Mouse (Mus musculus) kidney, postnatal 0 days (tissue): ENCODE results near the gene Clmp. TPM values are rescaled to one million over a fixed set of nuclear protein-coding genes. Genes with fewer than 3 reads are reported as not detected.
"Not testable (repeated sequence)": the region's sequence is repeated elsewhere in the genome, so short reads cannot be mapped to it uniquely, and the experiment has no call there.

Experiments
- ATAC-seq: fragments of 200-750 bp; cut with Nextera tagmentation; replicated peaks from 2 replicates; pipeline ENCODE4 v1.8.0; 2017; ENCODE audit warnings: low read depth, moderate number of reproducible peaks, moderate TSS enrichment, moderate library complexity; ENCODE audit not compliant: low FRiP score
- DNase-seq: peaks from one replicate; pipeline ENCODE4 v3.0.0-alpha.2; 2016; ENCODE audit warnings: low spot score
- H3K27ac ChIP-seq: fragments of 300-500 bp; sonication (generic); 2 replicates; pipeline ENCODE4 v1.5.1; 2014; ENCODE audit warnings: mild to moderate bottlenecking
- H3K27me3 ChIP-seq: fragments of 300-500 bp; sonication (generic); 2 replicates; pipeline ENCODE4 v1.6.1; 2014; ENCODE audit warnings: low read length, mixed read lengths; ENCODE audit not compliant: insufficient read depth
- H3K36me3 ChIP-seq: fragments of 300-500 bp; sonication (generic); 2 replicates; pipeline ENCODE4 v1.6.1; 2014; ENCODE audit warnings: low read length, mixed read lengths; ENCODE audit not compliant: insufficient read depth
- H3K4me1 ChIP-seq: fragments of 300-500 bp; sonication (generic); replicated peaks from 2 replicates; pipeline ENCODE4 v1.6.1; 2014; ENCODE audit warnings: antibody characterized with exemption, low read length, mixed read lengths; ENCODE audit not compliant: insufficient read depth
- H3K4me2 ChIP-seq: fragments of 300-500 bp; sonication (generic); 2 replicates; pipeline ENCODE4 v1.6.1; 2014; ENCODE audit warnings: mild to moderate bottlenecking, low read length, moderate library complexity, mixed read lengths
- H3K4me3 ChIP-seq: fragments of 300-500 bp; sonication (generic); replicated peaks from 2 replicates; pipeline ENCODE4 v1.5.1; 2014; ENCODE audit warnings: low read depth, low read length
- H3K9ac ChIP-seq: fragments of 300-500 bp; sonication (generic); 2 replicates; pipeline ENCODE4 v1.6.1; 2014; ENCODE audit warnings: low read depth, low read length
- H3K9me3 ChIP-seq: fragments of 300-500 bp; sonication (generic); replicated peaks from 2 replicates; pipeline ENCODE4 v1.6.1; 2016; ENCODE audit warnings: low read length, inconsistent platforms, mixed read lengths
- CTCF ChIP-seq: IDR thresholded peaks from 2 replicates; pipeline ENCODE4 v1.5.1; 2016; ENCODE audit warnings: antibody characterized with exemption, low read depth, mild to moderate bottlenecking, moderate library complexity
- WGBS: fragments of 180-500 bp; shearing (Covaris S2); extraction: QIAGEN DNeasy Blood & Tissue Kit; methylation state at CpG from one replicate; pipeline ENCODE4 v1.1.7; 2014; 5-methylcytosine and 5-hydroxymethylcytosine counted together
- polyA plus RNA-seq: library from polyadenylated mRNA; unstranded; fragments of >200 nt; fragmentation: Nextera tagmentation; extraction: Ambion mirVana; gene quantifications from 2 replicates; pipeline ENCODE4 v1.2.1, GENCODE M21; 2015

Clmp gene
- polyA plus RNA-seq, 1 experiment from 2014 or later = 23.6 TPM

- Histone ChIP-seq H3K27me3 (no peaks in the 10 kb centered on the region), H3K36me3 (no peaks in the 10 kb centered on the region), H3K4me1 (peaks cover 4% of the 10 kb centered on the region; the same call in 1 of the 2 replicates), H3K27ac (peak overlapping the region; percentile 58), H3K9me3 (no peaks in the 10 kb centered on the region), H3K4me2 (peak overlapping the region; percentile 1; the same call in 1 of the 2 replicates), H3K4me3 (no peak overlapping the region), H3K9ac (no peak overlapping the region)
- no peak for ATAC-seq
- peak; percentile 67 for DNase-seq
- no peak for TF ChIP-seq CTCF
- WGBS = 11% methylated on average over 9 of the region's 9 CpGs
These were observed 98.7 kb downstream of the Clmp start for GRCm38 (mm10) chr9:40784374-40784967.

GRCm38 (mm10) chr9:40785452-40785851 is 99.7 kb downstream of the Clmp start:
- H3K27me3 ChIP-seq = no peaks in the 10 kb centered on the region
- H3K36me3 ChIP-seq = no peaks in the 10 kb centered on the region
- no peak overlapping the region for H3K4me3 ChIP-seq
- ATAC-seq = no peak
- WGBS = 76% methylated on average over 6 of the region's 6 CpGs
- no peaks in the 10 kb centered on the region for H3K9me3 ChIP-seq
- H3K4me1 ChIP-seq = peaks cover 4% of the 10 kb centered on the region; the same call in 1 of the 2 replicates
- H3K9ac ChIP-seq = no peak overlapping the region
- no peak for DNase-seq
- H3K4me2 ChIP-seq = no peak overlapping the region
- no peak for TF ChIP-seq CTCF
- no peak overlapping the region for H3K27ac ChIP-seq

- not testable (repeated sequence) for H3K27me3 ChIP-seq, DNase-seq, H3K36me3 ChIP-seq, H3K9ac ChIP-seq, H3K27ac ChIP-seq, H3K4me3 ChIP-seq, H3K4me1 ChIP-seq, ATAC-seq, H3K4me2 ChIP-seq, H3K9me3 ChIP-seq
- 96% methylated on average over 6 of the region's 6 CpGs for WGBS
These were observed 101.1 kb downstream of the Clmp start for GRCm38 (mm10) chr9:40786820-40787219.

- H3K27me3 ChIP-seq = no peaks in the 10 kb centered on the region
- ATAC-seq (no peak), DNase-seq (no peak)
- no peak overlapping the region for H3K4me2 ChIP-seq
- 0 out of 2 replicates have a peak, but pooled peaks cover 3% of the 10 kb centered on the region for H3K4me1 ChIP-seq
- no peak for TF ChIP-seq CTCF
- H3K36me3 ChIP-seq = no peaks in the 10 kb centered on the region
- H3K9ac ChIP-seq = no peak overlapping the region
- H3K4me3 ChIP-seq = no peak overlapping the region
- H3K27ac ChIP-seq = no peak overlapping the region
- no peaks in the 10 kb centered on the region for H3K9me3 ChIP-seq
- 68% methylated on average over 6 of the region's 6 CpGs for WGBS
These were observed 106.3 kb downstream of the Clmp start for GRCm38 (mm10) chr9:40791864-40792633.

GRCm38 (mm10) chr9:40793581-40793980 is 107.8 kb downstream of the Clmp start:
- no peak overlapping the region for H3K4me3 ChIP-seq
- TF ChIP-seq CTCF = no peak

GRCm38 (mm10) chr9:40794251-40794650 is 108.5 kb downstream of the Clmp start:
- no peaks in the 10 kb centered on the region for H3K36me3 ChIP-seq
- no peaks in the 10 kb centered on the region for H3K27me3 ChIP-seq
- peaks cover 8% of the 10 kb centered on the region; the same call in 1 of the 2 replicates for H3K4me1 ChIP-seq
- H3K9ac ChIP-seq = no peak overlapping the region
- H3K9me3 ChIP-seq = no peaks in the 10 kb centered on the region
- no peak overlapping the region for H3K27ac ChIP-seq
- WGBS = 36% methylated on average over 5 of the region's 5 CpGs
- DNase-seq = no peak
- TF ChIP-seq CTCF = no peak
- ATAC-seq = peak; percentile 31
- no peak overlapping the region for H3K4me2 ChIP-seq
- H3K4me3 ChIP-seq = no peak overlapping the region

More at GRCm38 (mm10) chr9:40793581-40793980, 107.8 kb downstream of the Clmp start:
- DNase-seq (no peak), ATAC-seq (no peak)
- no peak overlapping the region for H3K27ac ChIP-seq
- H3K4me2 ChIP-seq = no peak overlapping the region
- no peaks in the 10 kb centered on the region for H3K9me3 ChIP-seq
- H3K27me3 ChIP-seq = no peaks in the 10 kb centered on the region
- H3K9ac ChIP-seq = no peak overlapping the region
- WGBS = 95% methylated on average over 5 of the region's 5 CpGs
- H3K36me3 ChIP-seq = no peaks in the 10 kb centered on the region
- 0 out of 2 replicates have a peak, but pooled peaks cover 8% of the 10 kb centered on the region for H3K4me1 ChIP-seq
